Mouse (Mus musculus): ENCODE data around the gene Pqlc2.

Gene Pqlc2

GRCm38 (mm10) chr4:139302241-139302640, 8.3 kb downstream of the Pqlc2 start:
- peak; percentile 21 for DNase-seq

GRCm38 (mm10) chr4:139301780-139302179, 8.7 kb downstream of the Pqlc2 start:
- DNase-seq, result peak; percentile 21

- DNase-seq, result peak; percentile 53
These were observed 11.7 kb downstream of the Pqlc2 start for GRCm38 (mm10) chr4:139298671-139299366.

- peak; percentile 98 for DNase-seq
These were observed 12.9 kb downstream of the Pqlc2 start for GRCm38 (mm10) chr4:139297566-139297965.

- peak; percentile 34 for DNase-seq
These were observed 18.5 kb downstream of the Pqlc2 start for GRCm38 (mm10) chr4:139292038-139292437.

GRCm38 (mm10) chr4:139291099-139291498, 19.4 kb downstream of the Pqlc2 start:
- no peak for DNase-seq

GRCm38 (mm10) chr4:139289017-139289416, 21.5 kb downstream of the Pqlc2 start:
- DNase-seq, result peak; percentile 83

- peak; percentile 75 for DNase-seq
These were observed 23.2 kb downstream of the Pqlc2 start for GRCm38 (mm10) chr4:139287122-139287863.

- peak; percentile 44 for DNase-seq
These were observed 24.3 kb downstream of the Pqlc2 start for GRCm38 (mm10) chr4:139286234-139286633.

- peak; percentile 35 for DNase-seq
These were observed 25.6 kb downstream of the Pqlc2 start for GRCm38 (mm10) chr4:139284877-139285276.

- peak; percentile 81 for DNase-seq
These were observed 27.5 kb downstream of the Pqlc2 start for GRCm38 (mm10) chr4:139282955-139283417.

- DNase-seq, result peak; percentile 27
These were observed 28.6 kb downstream of the Pqlc2 start for GRCm38 (mm10) chr4:139281791-139282345.

- DNase-seq, result no peak
These were observed 30.0 kb downstream of the Pqlc2 start for GRCm38 (mm10) chr4:139280530-139280929.

- DNase-seq, result peak; percentile 33
These were observed 34.1 kb downstream of the Pqlc2 start for GRCm38 (mm10) chr4:139276411-139276810.

GRCm38 (mm10) chr4:139274573-139274972, 35.9 kb downstream of the Pqlc2 start:
- peak; percentile 80 for DNase-seq

GRCm38 (mm10) chr4:139272951-139273680, 37.4 kb downstream of the Pqlc2 start:
- peak; percentile 67 for DNase-seq

- DNase-seq, result no peak
These were observed 38.9 kb downstream of the Pqlc2 start for GRCm38 (mm10) chr4:139271562-139271961.

- DNase-seq, result peak; percentile 80
These were observed 40.3 kb downstream of the Pqlc2 start for GRCm38 (mm10) chr4:139270168-139270567.

- peak; percentile 51 for DNase-seq
These were observed 42.3 kb downstream of the Pqlc2 start for GRCm38 (mm10) chr4:139268242-139268641.

- no peak for DNase-seq
These were observed 43.2 kb downstream of the Pqlc2 start for GRCm38 (mm10) chr4:139267335-139267734.

- DNase-seq, result no peak
These were observed 44.0 kb downstream of the Pqlc2 start for GRCm38 (mm10) chr4:139266500-139266865.

GRCm38 (mm10) chr4:139265783-139266499, 44.6 kb downstream of the Pqlc2 start:
- DNase-seq, result peak; percentile 74

All from cerebellum, adult 11-12 months (tissue).